Mouse (Mus musculus) lung, postnatal 10 days (tissue): ENCODE measurements at regions not wholly inside any gene's neighbourhood (a gene's known extent, or its start where the extent isn't known, plus 50 kb on each side); places are given as distances from the start of the nearest gene placed in this dataset.

Experiments used
- DNase-seq: peaks from one replicate; pipeline ENCODE4 v3.0.0; 2021

DNA sequence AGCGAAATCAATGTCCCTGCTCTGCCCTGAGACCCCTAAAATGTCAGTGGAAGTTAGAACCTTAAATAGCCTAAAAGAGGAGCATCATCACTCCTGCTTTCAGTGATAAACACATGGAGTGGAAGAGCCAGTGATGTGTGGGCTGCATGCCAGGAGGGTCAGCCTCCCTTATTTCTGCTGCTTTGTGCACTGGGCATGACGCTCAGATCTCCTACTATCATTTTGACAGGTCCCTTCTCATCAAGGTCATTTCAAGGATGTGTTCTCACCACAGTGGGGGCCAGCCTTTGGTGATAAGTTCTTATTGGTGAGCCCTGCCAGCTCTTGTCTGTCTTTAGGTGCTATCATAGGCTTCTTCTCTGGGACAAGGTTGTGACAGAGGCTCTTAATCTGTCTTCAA, 215.5 kb upstream of the Dynlrb2 start:
- no peak for DNase-seq

DNA sequence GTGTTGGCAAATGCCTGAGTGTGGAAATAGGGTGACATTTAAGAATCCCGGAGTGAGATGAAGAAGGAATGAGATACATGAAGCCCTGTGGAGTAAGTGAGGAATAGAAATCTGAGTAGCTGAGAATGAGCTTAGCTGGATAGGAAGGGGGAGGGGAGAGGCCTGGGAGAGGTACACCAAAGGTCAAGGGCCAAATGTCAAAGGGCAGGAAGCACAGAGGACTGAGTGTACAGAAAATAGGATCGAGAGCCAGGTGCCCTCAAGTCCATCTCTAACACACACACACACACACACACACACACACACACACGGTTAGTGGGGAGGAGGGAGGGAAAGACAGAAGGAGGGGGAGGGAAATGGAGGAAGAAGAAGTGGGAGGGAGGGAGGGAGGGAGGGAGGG, 220.8 kb upstream of the Dynlrb2 start:
- peak; percentile 3 for DNase-seq

DNA sequence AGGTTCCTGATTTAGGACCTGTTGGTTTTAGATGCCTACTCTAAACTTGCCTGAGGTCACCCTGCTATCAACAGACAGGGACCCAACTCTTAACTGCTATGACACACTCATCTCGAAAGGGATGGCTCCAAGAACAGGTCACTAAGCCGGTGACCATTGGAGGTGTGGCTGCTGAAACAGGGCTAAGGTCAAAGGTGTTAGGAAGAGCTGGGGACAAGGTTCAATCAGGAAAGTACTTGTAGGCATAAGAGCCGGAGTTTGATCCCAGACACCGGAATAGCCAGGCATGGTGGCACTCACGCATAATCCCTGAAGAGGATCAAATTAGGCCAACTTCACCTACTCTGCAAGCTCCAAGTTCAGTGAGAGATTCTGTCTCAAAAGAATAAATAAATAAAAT, 222.4 kb upstream of the Dynlrb2 start:
- no peak for DNase-seq

DNA sequence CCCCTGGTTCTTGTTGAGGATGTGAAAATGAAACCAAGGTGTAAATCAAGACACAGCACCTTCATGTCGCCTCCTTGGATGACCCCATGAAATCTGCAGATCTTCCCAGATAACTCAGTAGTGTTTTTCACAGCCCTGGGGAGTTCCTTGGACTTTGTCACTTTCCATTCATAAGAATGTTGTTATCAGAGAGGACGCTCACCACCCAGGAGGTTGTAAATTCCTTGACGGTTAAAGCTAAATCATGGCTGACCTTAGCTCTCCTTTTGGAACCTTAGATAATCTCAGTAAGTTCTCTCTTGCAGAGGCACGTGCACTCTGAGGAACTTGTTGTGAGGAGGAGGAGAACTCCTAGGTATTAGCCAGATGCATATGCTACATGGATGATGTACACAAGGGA, 229.8 kb upstream of the Dynlrb2 start:
- DNase-seq, result no peak

DNA sequence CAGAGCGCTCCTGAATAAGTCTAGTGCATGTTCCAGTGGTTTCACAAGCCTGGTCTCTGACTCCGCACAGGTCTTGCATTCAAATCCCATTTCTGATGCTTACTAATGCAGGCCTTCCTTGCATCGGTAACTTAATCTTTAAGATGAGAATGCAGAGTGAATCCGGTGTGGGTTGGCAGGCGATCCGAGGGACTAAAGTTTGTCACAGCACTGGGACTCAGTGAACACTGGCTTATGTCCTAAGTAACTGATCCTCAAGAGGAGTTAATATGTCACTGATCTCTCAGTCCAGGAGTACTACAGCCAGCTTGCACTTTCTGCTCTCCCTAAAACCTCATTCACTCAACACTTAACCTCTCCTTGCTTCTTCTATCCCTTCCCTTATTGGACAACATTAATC, 233.5 kb upstream of the Dynlrb2 start:
- no peak for DNase-seq

DNA sequence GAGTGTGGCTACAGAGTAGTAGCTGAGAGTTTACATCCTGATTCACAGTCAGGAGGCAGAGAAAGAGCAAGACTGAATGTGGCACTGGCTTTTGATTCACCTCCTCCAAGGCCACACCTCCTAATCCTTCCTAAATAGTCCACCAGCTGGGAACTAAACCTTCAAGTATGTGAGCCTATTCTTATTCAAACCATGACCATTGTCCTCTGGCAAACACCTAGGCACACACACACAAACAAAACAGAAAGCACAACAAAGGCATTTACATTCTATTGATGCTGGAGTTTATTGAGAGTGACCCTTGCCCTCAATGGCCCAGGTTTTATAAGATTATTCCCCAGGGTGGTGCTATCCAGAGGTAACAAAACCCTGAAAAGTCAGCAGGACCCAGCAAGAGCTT, 235.4 kb upstream of the Dynlrb2 start:
- no peak for DNase-seq

DNA sequence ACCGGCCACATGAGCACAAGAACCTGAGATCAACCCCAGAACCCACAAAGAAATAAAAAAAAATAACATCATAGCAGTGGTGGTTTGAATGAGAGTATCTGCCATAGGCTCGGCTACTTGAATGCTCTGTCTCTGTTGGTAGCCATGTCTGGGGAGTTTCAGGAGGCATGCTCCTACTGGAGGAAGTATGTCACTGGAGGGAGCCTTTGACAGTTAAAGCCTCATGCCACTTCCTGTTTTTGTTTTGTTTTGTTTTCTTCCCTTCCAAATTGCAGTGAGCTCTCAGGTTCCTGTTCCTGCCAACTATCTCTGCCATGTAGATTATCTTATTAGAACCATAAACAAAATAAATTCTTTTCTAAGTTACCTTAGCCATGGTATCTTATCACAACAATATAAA, 236.1 kb upstream of the Dynlrb2 start:
- DNase-seq, result no peak

DNA sequence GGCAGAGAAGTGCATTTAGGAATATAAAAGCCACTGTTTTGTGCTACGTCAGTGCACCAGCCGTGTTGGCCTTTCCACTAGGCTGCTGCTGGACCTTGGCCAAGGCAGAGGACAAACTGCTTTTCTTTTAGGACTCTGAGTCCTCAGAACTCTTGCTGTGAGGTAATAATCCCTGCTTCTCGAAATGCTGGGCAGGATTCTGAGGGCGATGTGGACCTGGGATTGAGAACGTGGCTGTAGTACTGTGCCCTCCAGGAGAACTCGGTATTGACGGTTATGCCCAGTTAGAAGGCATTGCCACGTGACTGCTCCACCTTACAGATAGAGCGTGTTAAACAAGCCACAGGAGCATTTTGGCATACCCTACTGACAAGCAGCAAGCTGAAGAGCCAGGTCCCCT, 236.6 kb upstream of the Dynlrb2 start:
- DNase-seq, result peak; percentile 13

DNA sequence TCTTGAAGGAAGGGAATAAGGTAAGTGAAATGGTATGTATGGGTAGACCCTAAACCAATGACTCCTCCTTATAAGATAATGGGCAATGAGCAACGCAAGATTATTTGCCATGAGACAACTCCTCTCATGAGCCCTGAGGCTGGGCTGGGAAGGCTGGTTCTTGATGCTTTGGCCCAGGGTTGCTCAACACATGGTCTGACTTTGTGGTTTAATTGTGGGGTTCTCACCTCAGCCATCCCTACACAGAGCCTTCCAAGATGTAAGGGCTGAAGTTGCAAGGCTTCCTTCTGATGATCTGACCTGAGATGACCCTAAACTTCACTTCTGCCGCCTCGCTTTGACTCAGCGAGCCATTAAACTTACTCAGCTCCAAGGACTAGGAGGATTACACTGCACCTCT, 237.8 kb upstream of the Dynlrb2 start:
- no peak for DNase-seq

DNA sequence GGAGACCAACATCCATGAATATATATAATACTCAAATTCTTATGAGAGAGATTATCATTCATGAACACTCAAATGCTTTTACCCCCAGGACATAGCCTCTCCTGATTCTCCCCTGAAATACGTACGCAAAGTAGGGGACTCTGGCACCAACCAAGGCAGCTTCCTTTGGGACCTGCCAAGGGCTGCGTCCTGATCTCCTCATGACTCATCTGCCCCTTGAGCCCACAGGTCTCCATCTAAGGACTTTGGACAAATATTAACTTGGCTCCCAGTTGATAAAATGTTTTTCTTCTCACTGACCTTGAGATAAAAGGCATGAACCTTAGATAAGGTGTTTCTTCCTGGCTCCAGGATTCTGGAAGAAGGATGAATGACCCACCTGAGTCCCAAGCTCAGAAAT, 239.2 kb upstream of the Dynlrb2 start:
- DNase-seq, result no peak

DNA sequence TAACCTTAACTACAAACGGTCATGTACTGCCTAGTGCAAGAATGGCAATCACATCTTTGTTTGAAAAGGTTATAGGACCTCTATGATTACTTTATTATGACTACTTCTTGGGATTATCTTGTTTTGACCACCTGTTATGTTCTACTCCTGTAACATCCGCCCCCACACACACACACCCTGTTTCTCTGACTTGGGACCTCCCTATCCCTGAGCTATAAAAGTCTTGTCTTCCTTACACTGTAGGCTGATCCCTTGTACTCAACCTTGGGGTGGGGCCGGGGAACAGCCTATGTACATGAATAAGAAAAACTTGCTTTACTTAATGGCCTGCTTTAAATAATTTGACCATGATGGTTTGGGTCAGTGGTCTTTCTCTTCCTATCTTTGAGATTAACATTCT, 240.7 kb upstream of the Dynlrb2 start:
- DNase-seq, result no peak

DNA sequence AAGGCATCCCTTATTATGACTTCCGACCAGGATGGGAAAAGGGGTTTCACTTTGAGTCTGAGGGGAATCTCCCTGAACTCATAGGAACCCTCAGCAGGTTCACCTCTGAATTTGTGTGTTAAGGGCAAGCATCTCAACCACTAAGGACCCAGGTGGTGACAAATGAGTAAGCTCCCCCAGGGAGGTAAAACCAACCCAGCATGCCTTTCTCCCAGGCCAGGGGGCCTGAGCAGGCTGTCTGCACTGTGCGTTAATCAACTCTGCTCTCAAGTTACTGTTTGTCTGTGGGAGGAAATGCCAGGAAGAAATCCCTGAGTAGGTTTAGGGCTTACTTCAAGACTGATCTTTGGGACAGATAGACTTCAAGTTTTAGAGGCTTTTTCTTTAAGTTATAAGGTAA, 243.5 kb upstream of the Dynlrb2 start:
- DNase-seq, result no peak

DNA sequence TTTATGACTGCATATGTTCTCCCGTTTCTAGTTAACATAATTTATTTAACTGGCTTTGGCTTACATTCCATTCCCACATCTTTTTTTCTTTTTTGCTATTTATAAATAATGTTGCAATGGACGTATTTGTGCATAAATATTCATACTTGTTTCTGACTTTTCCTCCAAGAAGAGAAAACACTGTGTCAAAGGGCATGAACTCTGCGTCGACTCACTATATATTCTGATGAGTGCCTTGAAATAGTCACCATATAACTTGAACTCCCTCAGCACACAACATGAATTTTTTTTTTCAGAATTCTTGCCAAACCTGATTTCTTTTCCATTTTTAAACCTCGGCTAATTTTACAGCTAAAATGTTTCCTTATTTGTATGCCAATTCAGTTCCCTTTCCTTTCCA, 249.4 kb upstream of the Dynlrb2 start:
- DNase-seq, result no peak

DNA sequence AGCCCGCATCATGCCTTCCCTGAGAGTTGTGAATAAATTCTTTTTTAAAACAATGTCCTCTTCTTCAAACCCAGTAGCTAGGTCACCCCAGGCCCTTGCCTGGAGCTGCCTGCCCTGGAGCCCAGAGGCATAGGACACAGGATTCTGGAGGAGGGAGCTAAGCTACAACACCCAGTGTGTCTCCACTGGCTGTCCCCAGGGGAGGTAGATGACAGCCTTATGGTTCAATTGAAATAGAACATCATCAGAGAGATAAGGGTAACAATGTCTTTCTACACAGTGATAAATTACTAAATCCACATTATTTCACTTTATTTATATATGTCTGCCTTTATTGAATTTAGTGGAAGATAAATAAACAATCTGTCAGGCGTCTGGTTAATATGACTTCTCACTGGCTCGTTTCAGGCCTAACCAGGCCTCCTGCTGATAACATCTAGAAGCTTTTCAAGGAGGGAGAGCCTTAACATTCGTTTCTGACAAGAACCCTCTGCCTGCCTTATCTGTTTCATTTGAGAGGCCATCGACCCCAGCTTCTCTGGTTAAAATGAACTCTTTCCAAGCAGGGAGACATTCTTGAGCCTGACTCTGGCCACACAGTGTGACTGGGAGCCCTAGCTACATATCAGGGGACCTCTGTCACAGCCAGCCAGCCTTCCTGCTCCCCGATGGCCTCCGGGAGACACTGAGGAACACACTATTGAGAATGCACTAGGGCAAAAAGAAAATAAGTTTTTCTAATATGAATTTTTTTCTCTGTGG, 252.1 kb upstream of the Dynlrb2 start:
- DNase-seq, result no peak

DNA sequence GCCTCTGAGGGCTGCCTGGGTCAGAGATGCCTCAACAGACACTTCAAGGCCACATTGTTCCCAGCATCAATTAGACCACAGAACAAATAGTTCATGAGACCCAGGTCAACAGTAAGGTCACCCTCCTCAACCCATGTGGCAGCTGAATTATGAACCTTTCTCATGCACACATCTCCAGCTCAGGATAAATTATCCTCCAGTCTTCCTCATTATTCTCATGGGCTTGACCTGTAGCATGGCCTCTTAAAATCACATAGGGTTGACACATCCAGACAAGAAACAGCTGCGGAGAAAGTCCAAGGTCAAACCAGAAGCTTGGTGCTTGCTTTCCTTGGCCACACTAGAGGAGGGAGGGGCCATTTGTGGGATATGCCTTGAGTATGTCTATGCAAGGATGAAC, 256.4 kb upstream of the Dynlrb2 start:
- no peak for DNase-seq

DNA sequence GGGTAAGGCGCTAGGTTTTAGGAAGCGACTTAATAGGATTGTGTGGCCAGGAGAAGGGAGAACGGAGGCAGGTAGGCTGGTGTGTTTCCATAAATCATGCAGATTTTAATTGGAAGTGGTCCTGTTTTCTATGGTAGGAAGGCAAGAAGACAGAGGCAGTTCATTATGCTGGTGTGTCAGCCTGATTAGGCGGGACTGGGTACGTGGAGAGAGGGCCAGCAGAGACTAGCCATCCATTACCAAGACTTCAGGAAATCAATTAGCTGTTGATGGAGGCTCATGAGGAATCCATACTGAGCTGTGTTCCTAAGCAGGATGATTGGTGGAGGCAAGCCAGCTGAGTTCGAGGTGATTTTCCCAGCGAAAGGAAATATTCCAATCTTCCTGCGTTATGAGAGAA, 261.3 kb upstream of the Dynlrb2 start:
- no peak for DNase-seq

DNA sequence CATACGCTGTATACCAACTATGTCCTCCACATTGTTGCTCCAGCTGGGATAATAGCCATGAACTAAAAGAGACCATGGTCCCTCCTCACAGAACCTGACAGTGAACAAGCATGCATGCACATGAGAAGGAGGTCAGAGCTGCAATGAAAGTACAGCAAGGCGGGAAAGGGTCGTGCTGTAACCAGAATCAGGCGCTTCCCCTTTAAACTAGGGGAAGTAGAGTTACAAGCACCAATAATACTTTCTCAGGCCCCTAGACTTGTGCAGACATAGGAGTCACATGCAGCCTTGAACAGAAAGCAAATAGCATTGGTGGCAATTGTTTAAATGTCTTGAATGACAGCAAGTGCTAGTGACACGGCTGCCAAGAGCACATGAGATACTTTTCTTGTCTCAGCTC, 261.8 kb upstream of the Dynlrb2 start:
- DNase-seq, result no peak

DNA sequence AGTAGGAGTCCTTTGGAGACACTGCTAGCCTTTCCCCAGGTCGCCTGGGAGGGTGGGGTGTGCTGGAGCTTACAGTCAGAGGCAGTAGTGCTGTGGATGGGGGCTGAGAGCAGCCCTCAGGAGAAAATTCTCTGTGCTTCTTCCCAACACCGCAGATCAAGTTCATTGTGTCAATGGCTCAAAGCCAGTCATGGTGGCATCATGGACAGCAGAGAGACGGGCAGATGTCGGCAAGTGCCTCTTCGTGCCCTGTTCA, 262.9 kb upstream of the Dynlrb2 start:
- no peak for DNase-seq

DNA sequence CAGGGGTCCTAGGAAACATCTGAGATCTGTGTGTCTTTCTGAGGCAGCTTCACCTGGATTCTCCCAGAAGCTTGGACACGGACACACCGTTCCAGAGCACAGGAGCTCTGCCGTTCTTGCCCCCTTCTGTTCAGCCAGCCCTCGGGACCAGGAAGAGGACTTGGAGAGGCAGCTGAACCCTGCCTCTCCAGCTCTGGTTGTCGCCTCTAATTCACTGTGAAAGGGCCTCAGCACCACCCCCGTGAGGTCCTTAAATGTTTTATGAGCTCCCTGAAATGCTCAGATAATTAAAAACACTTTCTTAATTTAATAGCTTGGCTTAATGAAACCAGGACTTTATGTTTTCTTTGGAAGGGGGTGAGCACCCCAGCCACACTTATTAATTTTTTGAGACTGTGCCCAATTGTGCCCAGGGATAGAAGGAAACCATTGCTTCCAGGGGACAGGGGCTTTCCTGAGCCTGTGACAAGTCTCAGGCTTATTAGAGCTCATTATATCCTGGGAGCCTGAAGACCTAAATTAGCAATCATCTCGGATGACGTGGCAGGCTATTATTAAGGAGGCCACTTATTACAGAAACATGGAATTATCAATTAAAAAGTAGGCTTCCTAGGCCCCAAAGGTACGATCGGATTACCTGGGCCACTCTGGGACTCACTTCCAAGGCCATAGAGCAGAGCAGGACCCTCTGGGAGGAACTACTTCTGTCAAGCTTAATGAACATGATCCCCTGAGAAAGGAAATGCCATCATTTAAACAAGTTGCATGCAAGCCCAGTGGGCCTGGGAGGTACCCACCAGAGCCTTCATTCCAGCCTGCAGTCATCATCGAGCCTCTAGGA, 263.4 kb upstream of the Dynlrb2 start:
- no peak for DNase-seq

DNA sequence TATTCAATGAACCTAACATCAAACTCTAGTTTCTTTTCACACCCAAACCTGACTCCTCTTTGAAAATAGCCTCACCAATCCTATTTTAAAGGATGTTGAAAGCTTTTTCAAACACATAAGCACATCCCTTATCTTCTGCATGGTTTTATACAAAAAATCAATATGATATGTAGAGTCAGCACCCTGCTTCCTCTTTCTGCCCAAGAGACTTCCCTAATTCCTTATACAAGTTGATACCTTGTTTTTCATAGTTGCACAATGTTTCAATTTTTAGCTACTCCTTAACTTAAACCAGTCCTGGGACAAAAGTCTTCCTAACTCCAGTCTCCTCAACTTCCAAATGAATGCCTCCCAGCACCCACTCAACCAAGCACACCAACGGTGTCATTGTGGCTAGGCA, 266.1 kb upstream of the Dynlrb2 start:
- no peak for DNase-seq

DNA sequence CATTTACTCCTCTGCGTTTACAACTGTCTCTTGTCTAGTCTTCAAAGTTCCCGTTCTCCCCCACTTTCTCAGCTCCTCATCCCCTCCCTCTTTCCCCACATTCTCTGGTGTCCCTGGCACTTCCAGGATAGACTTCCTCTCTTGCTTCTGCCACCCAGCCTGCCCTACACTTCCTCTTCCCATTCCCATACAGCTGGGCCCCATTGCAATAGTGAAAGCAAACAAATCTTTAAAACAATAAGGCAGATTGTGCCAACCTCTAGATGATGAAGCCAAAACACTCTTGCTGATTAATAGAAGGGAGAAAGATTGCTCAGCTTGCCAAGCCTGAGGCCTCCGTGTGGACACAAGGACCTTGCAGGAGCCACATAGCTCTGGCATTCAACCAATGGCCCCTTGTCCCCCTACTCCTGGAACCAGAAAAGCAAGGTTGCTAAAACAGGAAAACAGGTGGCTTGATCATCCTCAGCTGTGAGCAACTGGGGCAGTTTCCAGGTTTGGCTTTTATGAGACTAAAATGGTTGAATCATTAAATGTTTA, 267.1 kb upstream of the Dynlrb2 start:
- DNase-seq, result peak; percentile 40

DNA sequence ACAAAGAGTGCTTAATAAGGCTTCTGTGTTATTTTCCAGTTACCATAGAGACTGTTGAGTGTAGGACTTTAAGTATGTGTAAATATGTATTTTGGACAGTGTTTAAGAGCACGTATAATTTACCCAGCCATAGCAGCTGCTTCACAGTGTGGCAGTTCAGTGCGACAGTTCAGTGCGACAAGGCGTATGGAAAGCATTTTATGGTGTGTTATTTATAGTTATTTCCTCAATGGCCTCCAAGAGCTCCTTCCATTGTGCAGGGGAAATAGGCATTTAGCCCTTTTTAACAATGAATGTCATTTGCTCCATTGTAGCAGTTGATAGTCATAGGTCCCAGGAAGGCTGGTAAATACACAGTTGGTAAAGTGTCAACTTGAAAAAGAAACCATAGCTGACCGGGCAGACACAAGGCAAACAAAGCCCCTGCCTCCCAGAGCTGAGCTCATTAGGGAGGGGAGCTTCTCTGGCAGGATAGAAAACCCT, 275.1 kb upstream of the Dynlrb2 start:
- peak; percentile 9 for DNase-seq

DNA sequence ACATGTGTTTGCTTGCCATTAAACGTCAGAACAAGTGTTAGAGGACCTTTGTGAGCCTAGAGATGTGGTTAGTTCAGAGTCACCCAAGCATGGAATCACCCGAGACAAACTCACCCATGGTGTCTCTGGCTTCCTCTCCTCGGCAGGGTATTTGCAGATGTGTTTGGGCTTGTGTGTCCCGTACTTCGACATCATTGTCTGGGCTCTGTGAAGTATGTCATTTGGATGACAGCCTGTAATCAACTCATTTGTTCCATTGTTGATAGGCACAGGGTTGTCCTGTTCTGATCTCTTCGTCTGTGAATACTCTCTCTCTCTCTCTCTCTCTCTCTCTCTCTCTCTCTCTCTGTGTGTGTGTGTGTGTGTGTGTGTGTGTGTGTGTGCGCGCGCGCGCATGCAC, 277.8 kb upstream of the Dynlrb2 start:
- DNase-seq, result no peak

DNA sequence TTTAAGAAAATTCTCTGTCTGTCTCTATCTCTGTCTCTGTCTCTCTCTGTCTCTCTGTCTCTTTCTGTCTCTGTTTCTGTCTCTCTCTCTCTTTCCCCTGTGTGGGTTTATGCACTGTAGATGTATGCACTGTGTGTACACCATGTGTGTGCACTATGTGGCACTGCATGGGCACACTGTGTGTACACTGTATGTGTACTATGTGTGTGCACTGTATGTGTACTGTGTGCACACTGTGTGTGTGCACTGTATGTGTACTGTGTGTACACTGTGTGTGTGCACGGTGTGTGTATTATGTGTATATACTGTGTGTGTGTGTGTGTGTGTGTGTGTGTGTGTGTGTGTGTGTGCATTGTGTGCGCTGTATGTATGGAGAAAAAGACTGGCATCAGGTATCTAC, 281.5 kb upstream of the Dynlrb2 start:
- DNase-seq, result no peak

DNA sequence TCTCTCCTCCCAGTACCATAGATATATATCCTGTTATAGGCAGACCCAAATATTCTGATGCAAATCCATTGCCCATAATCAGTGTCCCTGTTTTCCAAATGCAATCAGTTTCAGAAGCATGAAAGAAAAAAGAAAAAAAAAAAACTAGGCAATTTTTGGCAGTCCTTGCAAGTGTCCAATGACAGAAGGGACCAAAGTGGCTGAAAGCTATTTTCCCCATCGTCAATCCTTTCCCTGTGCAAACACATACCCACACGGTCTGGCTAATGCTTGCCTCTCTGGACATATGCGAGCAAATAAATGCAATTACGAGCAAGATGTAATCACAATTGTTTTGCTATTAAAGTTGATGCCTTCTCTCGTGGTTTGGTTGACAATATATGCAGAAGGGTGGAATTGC, 288.9 kb upstream of the Dynlrb2 start:
- DNase-seq, result no peak
